Mouse (Mus musculus) midbrain, embryonic 14.5 days (tissue): ENCODE results near the gene Tmem52. TPM values are rescaled to one million over a fixed set of nuclear protein-coding genes. Genes with fewer than 3 reads are reported as not detected.

Experiments used
- ATAC-seq: fragments of 200-750 bp; cut with Nextera tagmentation; 2 replicates; pipeline ENCODE4 v1.8.0; 2017; ENCODE audit warnings: moderate number of reproducible peaks, moderate library complexity; ENCODE audit not compliant: low FRiP score, low TSS enrichment
- DNase-seq: peaks from one replicate; pipeline ENCODE4 v3.0.0-alpha.2; 2015
- H3K27ac ChIP-seq: fragments of 300-500 bp; sonication (generic); replicated peaks from 2 replicates; pipeline ENCODE4 v1.5.1; 2014; ENCODE audit warnings: mild to moderate bottlenecking, low read depth, low read length, moderate library complexity
- H3K27me3 ChIP-seq: fragments of 300-500 bp; sonication (generic); 2 replicates; pipeline ENCODE4 v1.6.1; 2014; ENCODE audit warnings: low read length, control low read depth, mixed read lengths; ENCODE audit not compliant: control insufficient read depth, insufficient read depth
- H3K36me3 ChIP-seq: fragments of 300-500 bp; sonication (generic); 2 replicates; pipeline ENCODE4 v1.6.1; 2014; ENCODE audit warnings: low read length, control low read depth; ENCODE audit not compliant: control insufficient read depth, insufficient read depth
- H3K4me1 ChIP-seq: fragments of 300-500 bp; sonication (generic); 2 replicates; pipeline ENCODE4 v1.6.1; 2014; ENCODE audit warnings: mild to moderate bottlenecking, antibody characterized with exemption, low read length, control low read depth; ENCODE audit not compliant: control insufficient read depth, insufficient read depth
- H3K4me2 ChIP-seq: fragments of 300-500 bp; sonication (generic); 2 replicates; pipeline ENCODE4 v1.6.1; 2014; ENCODE audit warnings: mild to moderate bottlenecking, low read length, moderate library complexity
- H3K4me3 ChIP-seq: fragments of 300-500 bp; sonication (generic); replicated peaks from 2 replicates; pipeline ENCODE4 v1.5.1; 2014; ENCODE audit warnings: low read depth, low read length
- H3K9ac ChIP-seq: fragments of 300-500 bp; sonication (generic); replicated peaks from 2 replicates; pipeline ENCODE4 v1.6.1; 2014; ENCODE audit warnings: mild to moderate bottlenecking, low read length, moderate library complexity
- H3K9me3 ChIP-seq: fragments of 300-500 bp; sonication (generic); 2 replicates; pipeline ENCODE4 v1.6.1; 2016; ENCODE audit warnings: low read length, control low read depth, mixed read lengths; ENCODE audit not compliant: control insufficient read depth
- WGBS: fragments of 180-500 bp; shearing (Covaris S2); extraction: QIAGEN DNeasy Blood & Tissue Kit; methylation state at CpG from one replicate; pipeline ENCODE4 v1.1.7; 2014; 5-methylcytosine and 5-hydroxymethylcytosine counted together
- polyA plus RNA-seq: library from polyadenylated mRNA; unstranded; fragments of >200 nt; fragmentation: Nextera tagmentation; extraction: Ambion mirVana; gene quantifications from 2 replicates; pipeline ENCODE4 v1.2.1, GENCODE M21; 2014

Tmem52 gene
- polyA plus RNA-seq, 1 experiment from 2014 or later = 0.57 TPM

DNA sequence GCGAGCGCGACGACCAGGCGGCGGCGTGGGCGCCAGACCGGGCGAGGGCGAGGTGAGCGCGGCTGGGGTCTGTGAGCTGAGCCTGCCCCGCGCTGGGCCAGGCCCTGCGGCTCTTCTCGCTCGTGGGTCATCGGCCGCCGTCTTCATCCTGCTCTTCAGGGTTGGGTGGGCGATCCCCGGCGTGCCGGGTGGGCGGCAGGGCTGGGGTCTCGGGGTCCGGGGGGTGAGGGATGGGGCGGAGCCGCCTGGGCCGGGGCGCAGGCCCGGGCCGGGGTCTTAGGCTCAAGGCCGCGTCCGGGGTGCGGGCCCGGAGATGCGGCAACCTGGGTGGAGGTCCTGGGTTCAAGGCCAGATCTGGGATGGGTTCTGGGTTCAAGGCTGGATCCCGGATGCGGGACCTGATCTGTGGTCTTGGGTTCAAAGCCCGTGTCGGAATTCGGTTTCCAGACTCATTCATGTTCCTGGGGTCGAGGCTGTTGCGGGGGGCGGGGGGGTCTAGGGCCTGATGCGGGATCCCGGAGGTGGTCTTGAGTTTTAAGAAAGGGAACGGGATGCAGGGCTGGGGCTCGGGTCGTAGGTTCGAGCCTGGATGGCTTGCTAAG is 22.7 kb downstream of the Tmem52 start:
- peak overlapping the region; percentile 100 for H3K9ac ChIP-seq
- no peaks in the 10 kb centered on the region for H3K36me3 ChIP-seq
- peak; percentile 66 for ATAC-seq
- no peaks in the 10 kb centered on the region for H3K9me3 ChIP-seq
- H3K4me1 ChIP-seq = peaks cover 46% of the 10 kb centered on the region
- peak; percentile 67 for DNase-seq
- H3K4me3 ChIP-seq = peak overlapping the region; percentile 100
- peak overlapping the region; percentile 96 for H3K27ac ChIP-seq
- no peaks in the 10 kb centered on the region for H3K27me3 ChIP-seq
- peak overlapping the region; percentile 65 for H3K4me2 ChIP-seq
- under 1% methylated on average over 43 of the region's 54 CpGs for WGBS

DNA sequence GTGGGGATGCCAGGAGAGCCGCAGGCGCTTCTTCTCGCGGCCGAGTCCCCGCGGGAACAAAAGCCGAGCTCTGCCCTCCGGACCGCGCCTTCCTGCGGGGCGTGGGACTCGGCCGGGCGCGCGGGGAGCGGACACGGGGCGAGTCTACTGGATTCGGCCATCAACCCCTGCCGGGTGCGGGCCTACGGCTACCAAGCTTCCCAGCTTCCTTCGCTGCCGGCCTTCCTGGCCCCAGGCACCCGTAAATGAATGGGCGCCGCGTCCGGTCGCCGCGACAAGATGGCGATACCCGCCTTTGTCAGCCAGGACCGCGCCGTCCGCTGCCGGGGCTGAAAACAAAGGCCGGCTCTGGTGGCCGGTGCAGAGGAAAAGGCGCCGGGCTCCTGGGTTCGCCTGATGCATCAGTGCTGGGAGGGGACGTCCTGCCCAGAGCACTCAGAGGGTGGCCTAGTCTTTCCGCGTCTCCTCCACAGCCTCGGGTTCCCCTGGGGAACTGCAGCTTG is 23.3 kb downstream of the Tmem52 start:
- Histone ChIP-seq H3K27me3 (no peaks in the 10 kb centered on the region), H3K9me3 (no peaks in the 10 kb centered on the region), H3K27ac (peak overlapping the region; percentile 96), H3K9ac (peak overlapping the region; percentile 100), H3K4me1 (peaks cover 46% of the 10 kb centered on the region), H3K36me3 (no peaks in the 10 kb centered on the region), H3K4me2 (peak overlapping the region; percentile 65), H3K4me3 (peak overlapping the region; percentile 100)
- no peak for ATAC-seq
- peak; percentile 73 for DNase-seq
- WGBS = under 1% methylated on average over 51 of the region's 51 CpGs

DNA sequence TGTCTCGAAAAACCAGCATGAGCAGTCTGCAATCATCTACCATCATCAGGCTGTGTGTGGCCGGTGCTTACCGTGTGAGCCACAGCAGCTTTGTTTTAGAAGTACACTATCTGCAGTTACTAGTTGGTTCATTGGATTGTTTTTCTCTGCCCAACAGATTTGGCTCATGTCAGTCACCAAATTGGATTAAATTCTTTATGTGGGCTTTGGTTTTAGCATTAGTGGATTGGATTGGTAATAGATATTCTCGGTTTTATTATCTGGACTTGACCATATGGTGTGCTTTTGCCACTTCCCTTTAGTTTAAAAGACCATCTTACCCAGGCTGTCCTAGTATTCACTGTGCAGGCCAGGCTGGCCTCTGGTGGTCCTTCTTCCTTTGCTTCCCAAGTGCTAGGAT is 26.0 kb downstream of the Tmem52 start:
- H3K27ac ChIP-seq = no peak overlapping the region
- 64% methylated on average over 4 of the region's 4 CpGs for WGBS
- H3K9me3 ChIP-seq = no peaks in the 10 kb centered on the region
- no peak overlapping the region for H3K4me3 ChIP-seq
- no peak for ATAC-seq
- no peak for DNase-seq
- H3K9ac ChIP-seq = no peak overlapping the region
- H3K27me3 ChIP-seq = no peaks in the 10 kb centered on the region
- H3K4me2 ChIP-seq = peak overlapping the region; percentile 65
- peaks cover 35% of the 10 kb centered on the region for H3K4me1 ChIP-seq
- H3K36me3 ChIP-seq = no peaks in the 10 kb centered on the region

GRCm38 (mm10) chr4:155497963-155498362 is 29.0 kb downstream of the Tmem52 start:
- no peak overlapping the region for H3K4me2 ChIP-seq
- no peak overlapping the region for H3K9ac ChIP-seq
- DNase-seq (no peak), ATAC-seq (no peak)
- H3K36me3 ChIP-seq = no peaks in the 10 kb centered on the region
- peaks cover 27% of the 10 kb centered on the region for H3K4me1 ChIP-seq
- no peaks in the 10 kb centered on the region for H3K27me3 ChIP-seq
- H3K4me3 ChIP-seq = no peak overlapping the region
- 92% methylated on average over 3 of the region's 3 CpGs for WGBS
- H3K27ac ChIP-seq = no peak overlapping the region
- H3K9me3 ChIP-seq = no peaks in the 10 kb centered on the region

DNA sequence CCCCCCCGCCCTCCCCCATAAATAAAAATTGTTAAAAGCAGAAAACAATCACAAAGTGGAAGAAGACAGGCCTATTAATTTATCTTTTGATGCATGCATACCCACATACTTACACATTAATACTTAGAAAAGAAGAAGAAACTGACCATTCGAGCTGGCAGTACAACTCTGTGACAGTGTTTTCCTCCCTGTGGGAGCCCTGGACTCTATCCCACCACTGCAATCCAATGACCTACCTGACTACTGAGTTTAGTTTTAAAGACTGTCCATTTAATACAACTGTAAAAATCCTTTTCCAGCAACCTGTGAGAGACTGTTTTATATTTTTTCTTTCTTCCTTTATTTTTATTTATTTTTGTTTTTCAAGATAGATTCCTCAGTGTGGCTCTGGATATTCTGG is 32.2 kb downstream of the Tmem52 start:
- H3K4me1 ChIP-seq = 0 out of 2 replicates have a peak, but pooled peaks cover 3% of the 10 kb centered on the region
- WGBS = 86% methylated on average over 2 of the region's 2 CpGs
- DNase-seq (no peak), ATAC-seq (no peak)
- H3K9ac ChIP-seq = no peak overlapping the region
- H3K4me2 ChIP-seq = no peak overlapping the region
- H3K36me3 ChIP-seq = 0 out of 2 replicates have a peak, but pooled peaks cover 4% of the 10 kb centered on the region
- no peak overlapping the region for H3K4me3 ChIP-seq
- no peaks in the 10 kb centered on the region for H3K9me3 ChIP-seq
- no peak overlapping the region for H3K27ac ChIP-seq
- H3K27me3 ChIP-seq = no peaks in the 10 kb centered on the region

GRCm38 (mm10) chr4:155505067-155505466 is 36.2 kb downstream of the Tmem52 start:
- DNase-seq = no peak
- Histone ChIP-seq H3K4me2 (no peak overlapping the region), H3K9ac (no peak overlapping the region), H3K36me3 (0 out of 2 replicates have a peak, but pooled peaks cover 4% of the 10 kb centered on the region), H3K4me1 (no peaks in the 10 kb centered on the region), H3K27me3 (no peaks in the 10 kb centered on the region), H3K27ac (no peak overlapping the region), H3K4me3 (no peak overlapping the region), H3K9me3 (no peaks in the 10 kb centered on the region)
- no peak for ATAC-seq
- WGBS = 79% methylated on average over 8 of the region's 8 CpGs

- no peak for DNase-seq
- Histone ChIP-seq H3K9me3 (no peaks in the 10 kb centered on the region), H3K4me2 (no peak overlapping the region), H3K4me1 (no peaks in the 10 kb centered on the region), H3K27me3 (no peaks in the 10 kb centered on the region), H3K27ac (no peak overlapping the region), H3K36me3 (0 out of 2 replicates have a peak, but pooled peaks cover 4% of the 10 kb centered on the region), H3K9ac (no peak overlapping the region), H3K4me3 (no peak overlapping the region)
- no peak for ATAC-seq
- 80% methylated on average over 5 of the region's 5 CpGs for WGBS
Measured at GRCm38 (mm10) chr4:155505671-155506295, 36.9 kb downstream of the Tmem52 start.

- H3K27me3 ChIP-seq = no peaks in the 10 kb centered on the region
- H3K36me3 ChIP-seq = 0 out of 2 replicates have a peak, but pooled peaks cover 8% of the 10 kb centered on the region
- H3K27ac ChIP-seq = no peak overlapping the region
- ATAC-seq (no peak), DNase-seq (no peak)
- no peak overlapping the region for H3K4me3 ChIP-seq
- H3K9me3 ChIP-seq = no peaks in the 10 kb centered on the region
- H3K4me2 ChIP-seq = no peak overlapping the region
- 94% methylated on average over 4 of the region's 4 CpGs for WGBS
- no peaks in the 10 kb centered on the region for H3K4me1 ChIP-seq
- H3K9ac ChIP-seq = no peak overlapping the region
Measured at GRCm38 (mm10) chr4:155508614-155509013, 39.7 kb downstream of the Tmem52 start.

DNA sequence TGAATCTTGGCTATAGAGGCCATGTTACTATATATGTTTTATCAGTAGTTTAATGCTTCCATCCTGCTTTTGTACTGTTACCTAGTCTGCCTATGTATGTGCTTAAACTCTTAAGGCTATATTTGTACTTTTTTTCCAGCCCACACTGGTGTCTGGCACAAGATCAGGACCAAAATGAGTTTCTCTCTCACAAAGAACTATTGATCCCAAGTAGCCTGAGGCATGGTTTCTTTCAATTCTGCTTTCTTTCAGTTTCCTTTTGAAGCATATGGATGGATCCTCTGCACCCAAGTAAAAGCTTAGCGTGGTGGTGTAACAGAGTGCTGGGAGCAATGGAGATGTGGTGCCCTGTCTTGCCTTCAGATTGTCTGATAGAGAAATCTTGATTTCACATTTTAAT is 42.1 kb downstream of the Tmem52 start:
- H3K4me3 ChIP-seq = no peak overlapping the region
- 64% methylated on average over 1 of the region's 1 CpGs for WGBS
- 0 out of 2 replicates have a peak, but pooled peaks cover 4% of the 10 kb centered on the region for H3K36me3 ChIP-seq
- peak; percentile 34 for DNase-seq
- H3K4me2 ChIP-seq = no peak overlapping the region
- no peak overlapping the region for H3K9ac ChIP-seq
- no peaks in the 10 kb centered on the region for H3K9me3 ChIP-seq
- ATAC-seq = no peak
- H3K27me3 ChIP-seq = no peaks in the 10 kb centered on the region
- H3K4me1 ChIP-seq = no peaks in the 10 kb centered on the region
- H3K27ac ChIP-seq = no peak overlapping the region
